Mouse (Mus musculus) neutrophil, adult 5-6 weeks (primary cell): ENCODE results near the gene Pxdc1. TPM values are rescaled to one million over a fixed set of nuclear protein-coding genes. Genes with fewer than 3 reads are reported as not detected.

Experiments
- ATAC-seq: fragments of 151-379, 151-347 bp; 2 replicates; pipeline ENCODE4 v1.8.0; 2017; ENCODE audit warnings: mild to moderate bottlenecking, moderate TSS enrichment; ENCODE audit not compliant: insufficient number of reproducible peaks, poor library complexity, low FRiP score, severe bottlenecking; ENCODE audit errors: extremely low read depth
- total RNA-seq: library from RNA; stranded (forward); fragments of 200-1000 nt; gene quantifications from 2 replicates; pipeline ENCODE4 v1.2.3, GENCODE M21; 2017

Pxdc1 gene
- 43.8 and 49.6 TPM in 2 replicates for total RNA-seq

- ATAC-seq, result no peak
Observed at GRCm38 (mm10) chr13:34653391-34653790, at the start of gene Pxdc1. Gene Pxdc1, minus strand, starts transcription at chr13:34653486.

- ATAC-seq, result no peak
Observed at GRCm38 (mm10) chr13:34700630-34701029, 47.3 kb upstream of the Pxdc1 start.

GRCm38 (mm10) chr13:34700091-34700490 lies 46.8 kb upstream of the Pxdc1 start:
- ATAC-seq, result no peak

- ATAC-seq, result no peak
Observed at GRCm38 (mm10) chr13:34696734-34697332, 43.5 kb upstream of the Pxdc1 start.

GRCm38 (mm10) chr13:34693111-34693510 lies 39.8 kb upstream of the Pxdc1 start:
- no peak for ATAC-seq

GRCm38 (mm10) chr13:34691049-34691448 lies 37.8 kb upstream of the Pxdc1 start:
- peak; percentile 49 for ATAC-seq

GRCm38 (mm10) chr13:34685008-34685765 lies 31.9 kb upstream of the Pxdc1 start:
- no peak for ATAC-seq

GRCm38 (mm10) chr13:34683762-34684488 lies 30.6 kb upstream of the Pxdc1 start:
- peak; percentile 78 for ATAC-seq

- no peak for ATAC-seq
Observed at GRCm38 (mm10) chr13:34683270-34683669, 30.0 kb upstream of the Pxdc1 start.

- peak; percentile 80 for ATAC-seq
Observed at GRCm38 (mm10) chr13:34676507-34676906, 23.2 kb upstream of the Pxdc1 start.

- no peak for ATAC-seq
Observed at GRCm38 (mm10) chr13:34675847-34676383, 22.6 kb upstream of the Pxdc1 start.

GRCm38 (mm10) chr13:34673354-34673753 lies 20.1 kb upstream of the Pxdc1 start:
- ATAC-seq, result no peak

- ATAC-seq, result 0 out of 2 replicates have a peak, but pooled peaks have one; percentile 10
Observed at GRCm38 (mm10) chr13:34669919-34670865, 16.9 kb upstream of the Pxdc1 start.

- peak; percentile 68 for ATAC-seq
Observed at GRCm38 (mm10) chr13:34667197-34667596, 13.9 kb upstream of the Pxdc1 start.

GRCm38 (mm10) chr13:34665074-34665473 lies 11.8 kb upstream of the Pxdc1 start:
- no peak for ATAC-seq

- ATAC-seq, result peak; percentile 59; the same call in 1 of the 2 replicates
Observed at GRCm38 (mm10) chr13:34663762-34664161, 10.5 kb upstream of the Pxdc1 start.

GRCm38 (mm10) chr13:34659507-34659906 lies 6.2 kb upstream of the Pxdc1 start:
- ATAC-seq, result no peak

GRCm38 (mm10) chr13:34656351-34656750 lies 3.1 kb upstream of the Pxdc1 start:
- ATAC-seq, result 0 out of 2 replicates have a peak, but pooled peaks have one; percentile 28
